ENCODE assay signal across 7 mouse cellular contexts in genomic region chr2:121621262-121622163, GRCm38 (mm10).
DNase-seq lines count a peak whose midpoint lies in the region; TF ChIP-seq lines count a peak whose summit lies in the region.

No protein-coding gene starts in this region.

- intact Hi-C loops in gastrocnemius, adult 2 months (cut with DNase I), result no loop called here

- peaks cover 12% of the 10 kb centered on the region; the same call in 1 of the 2 replicates for H3K4me1 ChIP-seq in embryonic fibroblast, embryonic 13.5 days (ENCODE audit: control insufficient read depth, insufficient read depth, low read length)

- peak; percentile 92 for DNase-seq in 3T3-L1 (ENCODE audit: low read depth, low spot score)
- DNase-seq in NIH3T3 (ENCODE audit: low read depth), result peak; percentile 87
- DNase-seq in layer of hippocampus, postnatal 36 days, result peak; percentile 33 to 59
- DNase-seq in gastrocnemius, adult 2 months, result no peak
- DNase-seq in lung, postnatal 10 days, result no peak
- no peak for DNase-seq in adrenal gland, postnatal 25 days

- TF ChIP-seq CTCF in embryonic fibroblast, embryonic 13.5 days (IDR thresholded peaks at IDR 0.05; ENCODE audit: borderline replicate concordance, insufficient read depth, low read length), result no peak
- no peak for TF ChIP-seq CTCF in gastrocnemius, adult 2 months (IDR thresholded peaks at IDR 0.05)

- TF ChIP-seq POLR2A in embryonic fibroblast, embryonic 13.5 days (IDR thresholded peaks at IDR 0.05; ENCODE audit: low read depth, low read length), result no peak

- peak overlapping the region; percentile 65 for H3K27ac ChIP-seq in embryonic fibroblast, embryonic 13.5 days (ENCODE audit: insufficient read depth, low read length)
- no peak overlapping the region for H3K27ac ChIP-seq in gastrocnemius, adult 2 months

- no peak overlapping the region for H3K4me3 ChIP-seq in embryonic fibroblast, embryonic 13.5 days (ENCODE audit: insufficient read depth, low read length)
- no peak overlapping the region for H3K4me3 ChIP-seq in gastrocnemius, adult 2 months

Comparison
In these comparisons a context has a peak if more than half of its experiments do, and no peak if none do; other contexts are left out.
1. DNase-seq: peak in 3T3-L1 (single experiment), NIH3T3 (single experiment) and layer of hippocampus, postnatal 36 days (2 of 2); none in gastrocnemius, adult 2 months (single experiment), lung, postnatal 10 days (single experiment) and adrenal gland, postnatal 25 days (single experiment).